Mouse (Mus musculus): Measurements from ENCODE around the gene Gm38392. TPM values are rescaled to one million over a fixed set of nuclear protein-coding genes. Genes with fewer than 3 reads are reported as not detected.

Gene Gm38392
- total RNA-seq, 2 experiments from 2014 or later = 0.22 TPM; not detected in 1

- intact Hi-C loops (cut with DNase I) = no loop called here
- DNase-seq (ENCODE audit: low spot score) = no peak
Observed at GRCm38 (mm10) chr3:88221519-88222390, 65.3 kb downstream of the Gm38392 start.

- DNase-seq (ENCODE audit: low spot score) = no peak
- intact Hi-C loops (cut with DNase I) = no loop called here
Observed at GRCm38 (mm10) chr3:88220842-88221241, 66.2 kb downstream of the Gm38392 start.

GRCm38 (mm10) chr3:88219940-88220339 lies 67.1 kb downstream of the Gm38392 start:
- no peak for DNase-seq (ENCODE audit: low spot score)
- intact Hi-C loops (cut with DNase I) = no loop called here

- no peak for DNase-seq (ENCODE audit: low spot score)
- intact Hi-C loops (cut with DNase I) = no loop called here
Observed at GRCm38 (mm10) chr3:88217679-88218078, 69.3 kb downstream of the Gm38392 start.

GRCm38 (mm10) chr3:88216534-88217326 lies 70.3 kb downstream of the Gm38392 start:
- intact Hi-C loops (cut with DNase I) = no loop called here
- DNase-seq (ENCODE audit: low spot score) = no peak

GRCm38 (mm10) chr3:88216116-88216515 lies 70.9 kb downstream of the Gm38392 start:
- DNase-seq (ENCODE audit: low spot score) = no peak
- intact Hi-C loops (cut with DNase I) = no loop called here

- intact Hi-C loops (cut with DNase I) = no loop called here
- no peak for DNase-seq (ENCODE audit: low spot score)
Observed at GRCm38 (mm10) chr3:88215553-88216004, 71.4 kb downstream of the Gm38392 start.

GRCm38 (mm10) chr3:88214971-88215552 lies 71.9 kb downstream of the Gm38392 start:
- no peak for DNase-seq (ENCODE audit: low spot score)
- intact Hi-C loops (cut with DNase I) = no loop called here

- DNase-seq (ENCODE audit: low spot score) = no peak
- intact Hi-C loops (cut with DNase I) = no loop called here
Observed at GRCm38 (mm10) chr3:88214197-88214938, 72.6 kb downstream of the Gm38392 start.

GRCm38 (mm10) chr3:88213019-88213418 lies 74.0 kb downstream of the Gm38392 start:
- intact Hi-C loops (cut with DNase I) = no loop called here
- DNase-seq (ENCODE audit: low spot score) = no peak

- intact Hi-C loops (cut with DNase I) = no loop called here
- no peak for DNase-seq (ENCODE audit: low spot score)
Observed at GRCm38 (mm10) chr3:88212356-88212755, 74.7 kb downstream of the Gm38392 start.

GRCm38 (mm10) chr3:88210918-88211317 lies 76.1 kb downstream of the Gm38392 start:
- no peak for DNase-seq (ENCODE audit: low spot score)
- intact Hi-C loops (cut with DNase I) = no loop called here

GRCm38 (mm10) chr3:88210121-88210520 lies 76.9 kb downstream of the Gm38392 start:
- intact Hi-C loops (cut with DNase I) = no loop called here
- DNase-seq (ENCODE audit: low spot score) = no peak

- no peak for DNase-seq (ENCODE audit: low spot score)
- intact Hi-C loops (cut with DNase I) = no loop called here
Observed at GRCm38 (mm10) chr3:88209306-88209705, 77.7 kb downstream of the Gm38392 start.

- intact Hi-C loops (cut with DNase I) = no loop called here
- no peak for DNase-seq (ENCODE audit: low spot score)
Observed at GRCm38 (mm10) chr3:88208226-88208720, 78.7 kb downstream of the Gm38392 start.

- intact Hi-C loops (cut with DNase I) = no loop called here
- no peak for DNase-seq (ENCODE audit: low spot score)
Observed at GRCm38 (mm10) chr3:88207451-88208100, 79.4 kb downstream of the Gm38392 start.

- intact Hi-C loops (cut with DNase I) = no loop called here
- no peak for DNase-seq (ENCODE audit: low spot score)
Observed at GRCm38 (mm10) chr3:88206901-88207371, 80.1 kb downstream of the Gm38392 start.

GRCm38 (mm10) chr3:88206500-88206899 lies 80.5 kb downstream of the Gm38392 start:
- no peak for DNase-seq (ENCODE audit: low spot score)
- intact Hi-C loops (cut with DNase I) = no loop called here

All from heart, postnatal 25 days (tissue).